7 mouse cellular contexts compared by ENCODE assay signal in the genomic region with DNA sequence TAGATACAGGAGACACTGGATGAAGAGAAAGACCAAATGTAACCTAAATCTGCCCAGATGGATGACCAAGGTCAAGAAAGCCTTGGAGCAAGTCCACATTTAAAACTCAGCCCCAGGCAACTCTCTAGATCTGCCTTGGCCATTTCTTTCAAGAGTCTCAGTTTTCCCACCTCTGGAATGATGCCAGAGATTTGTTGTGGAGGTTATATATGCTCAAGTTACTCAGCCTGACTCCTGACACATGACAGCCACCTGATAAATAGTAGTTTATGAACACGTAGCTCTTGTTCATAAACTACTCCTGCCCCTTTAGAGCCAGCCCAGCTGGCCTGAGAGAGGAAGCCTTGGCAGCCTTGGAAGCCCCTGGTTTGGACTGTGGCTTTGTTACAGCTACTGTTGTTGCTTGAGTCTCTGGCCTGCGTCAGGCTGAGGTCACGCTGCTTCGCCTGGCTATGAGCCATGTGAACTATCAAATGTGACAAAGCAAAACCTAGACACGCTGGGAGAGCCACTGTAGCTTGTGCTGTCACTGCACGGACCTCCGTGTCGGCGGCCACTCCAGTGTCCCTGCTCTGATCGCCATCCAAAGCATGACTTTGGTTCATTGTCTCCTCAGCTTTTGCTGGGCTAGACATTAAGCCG.
DNase-seq lines count a peak whose midpoint lies in the region; ATAC-seq and TF ChIP-seq lines count a peak whose summit lies in the region.

No protein-coding gene starts in this region.

- H3K4me1 ChIP-seq in heart, embryonic 15.5 days (replicated peaks), result peaks cover 63% of the 10 kb centered on the region
- peaks cover 69% of the 10 kb centered on the region for H3K4me1 ChIP-seq in midbrain, embryonic 12.5 days
- H3K4me1 ChIP-seq in intestine, postnatal 0 days (replicated peaks; ENCODE audit: control insufficient read depth, insufficient read depth, low read length), result peaks cover 14% of the 10 kb centered on the region

- no peak overlapping the region for H3K4me3 ChIP-seq in heart, embryonic 15.5 days
- H3K4me3 ChIP-seq in midbrain, embryonic 12.5 days, result no peak overlapping the region
- no peak overlapping the region for H3K4me3 ChIP-seq in intestine, postnatal 0 days (ENCODE audit: low read depth, low read length)

- H3K9ac ChIP-seq in heart, embryonic 15.5 days, result no peak overlapping the region
- H3K9ac ChIP-seq in midbrain, embryonic 12.5 days (replicated peaks), result no peak overlapping the region
- H3K9ac ChIP-seq in intestine, postnatal 0 days (ENCODE audit: low read depth, low read length), result no peak overlapping the region

- peak; percentile 40 for ATAC-seq in heart, embryonic 15.5 days (replicated peaks; ENCODE audit: insufficient number of reproducible peaks, insufficient read depth, low FRiP score, low read depth)
- ATAC-seq in midbrain, embryonic 12.5 days (ENCODE audit: low FRiP score, low read depth), result peak; percentile 13; the same call in 1 of the 2 replicates
- ATAC-seq in intestine, postnatal 0 days, result no peak

- no peak for TF ChIP-seq CTCF in intestine, postnatal 0 days (IDR thresholded peaks at IDR 0.05; ENCODE audit: low read depth)

- peak overlapping the region; percentile 81 for H3K27ac ChIP-seq in heart, embryonic 15.5 days
- peak overlapping the region; percentile 69 for H3K27ac ChIP-seq in midbrain, embryonic 12.5 days (replicated peaks)
- H3K27ac ChIP-seq in intestine, postnatal 0 days (ENCODE audit: low read depth, low read length), result no peak overlapping the region

- no peaks in the 10 kb centered on the region for H3K36me3 ChIP-seq in heart, embryonic 15.5 days
- no peaks in the 10 kb centered on the region for H3K36me3 ChIP-seq in midbrain, embryonic 12.5 days
- H3K36me3 ChIP-seq in intestine, postnatal 0 days (ENCODE audit: control insufficient read depth, insufficient read depth), result no peaks in the 10 kb centered on the region

- peak; percentile 60 to 69 for DNase-seq in right cerebral cortex, postnatal 10 days (ENCODE audit: low spot score in 2 of 2)
- no peak for DNase-seq in right cerebral cortex, postnatal 25 days
- DNase-seq in cerebellum, postnatal 14 days, result peak; percentile 61 to 65
- peak; percentile 68 for DNase-seq in kidney, postnatal 10 days

- H3K4me2 ChIP-seq in heart, embryonic 15.5 days, result peak overlapping the region; percentile 44
- no peak overlapping the region for H3K4me2 ChIP-seq in midbrain, embryonic 12.5 days (replicated peaks)
- H3K4me2 ChIP-seq in intestine, postnatal 0 days (replicated peaks; ENCODE audit: low read depth), result no peak overlapping the region

- no peaks in the 10 kb centered on the region for H3K9me3 ChIP-seq in heart, embryonic 15.5 days (replicated peaks)
- no peaks in the 10 kb centered on the region for H3K9me3 ChIP-seq in midbrain, embryonic 12.5 days
- no peaks in the 10 kb centered on the region for H3K9me3 ChIP-seq in intestine, postnatal 0 days (ENCODE audit: control insufficient read depth)

- no peaks in the 10 kb centered on the region for H3K27me3 ChIP-seq in heart, embryonic 15.5 days
- H3K27me3 ChIP-seq in midbrain, embryonic 12.5 days, result no peaks in the 10 kb centered on the region
- H3K27me3 ChIP-seq in intestine, postnatal 0 days (replicated peaks; ENCODE audit: control insufficient read depth, insufficient read depth, low read length), result no peaks in the 10 kb centered on the region

- 27% methylated on average over 11 of the region's 11 CpGs for WGBS in heart, embryonic 15.5 days
- 68% methylated on average over 11 of the region's 11 CpGs for WGBS in midbrain, embryonic 12.5 days
- 73% methylated on average over 11 of the region's 11 CpGs for WGBS in intestine, postnatal 0 days
